ENCODE assay signal across 11 mouse cellular contexts in genomic region chr2:166516818-166517353, GRCm38 (mm10).
A peak's percentile ranks its signal among the peaks of the same experiment; 100 is the strongest.
DNase-seq lines count a peak whose midpoint lies in the region; ATAC-seq lines count a peak whose summit lies in the region.
"Had no signal": no experiment of that assay in that cellular context is flagged by ENCODE, and none has a peak within 500 bp of the region (broad histone marks: within the 10 kb centered on the region; RNA-seq: fewer than 3 reads in every experiment).

No protein-coding gene starts in this region.

- peak overlapping the region; percentile 84 for H3K27ac ChIP-seq in hindbrain, embryonic 10.5 days
- no peak overlapping the region for H3K27ac ChIP-seq in hindbrain, embryonic 11.5 days (ENCODE audit: low read depth, low read length)
- H3K27ac ChIP-seq in forebrain, embryonic 12.5 days, result peak overlapping the region; percentile 69
- H3K27ac ChIP-seq in intestine, embryonic 15.5 days, result peak overlapping the region; percentile 67
- H3K27ac ChIP-seq in neural tube, embryonic 12.5 days, result peak overlapping the region; percentile 77; the same call in 1 of the 2 replicates
- no peak overlapping the region for H3K27ac ChIP-seq in liver, embryonic 12.5 days
- H3K27ac ChIP-seq: layer of hippocampus, adult 2 months had no signal

- no peak overlapping the region for H3K4me2 ChIP-seq in hindbrain, embryonic 11.5 days (replicated peaks; ENCODE audit: low read depth, low read length)
- peak overlapping the region; percentile 38 for H3K4me2 ChIP-seq in forebrain, embryonic 12.5 days
- peak overlapping the region; percentile 36; the same call in 1 of the 2 replicates for H3K4me2 ChIP-seq in intestine, embryonic 15.5 days (replicated peaks)
- H3K4me2 ChIP-seq in neural tube, embryonic 12.5 days (replicated peaks), result peak overlapping the region; percentile 48
- H3K4me2 ChIP-seq in liver, embryonic 12.5 days, result no peak overlapping the region

- peaks cover 74% of the 10 kb centered on the region for H3K27me3 ChIP-seq in hindbrain, embryonic 10.5 days (ENCODE audit: insufficient read depth, poor library complexity, severe bottlenecking)
- peaks cover 6% of the 10 kb centered on the region for H3K27me3 ChIP-seq in hindbrain, embryonic 11.5 days (ENCODE audit: control insufficient read depth, insufficient read depth, low read length)
- H3K27me3 ChIP-seq in forebrain, embryonic 12.5 days, result peaks cover 54% of the 10 kb centered on the region
- H3K27me3 ChIP-seq in intestine, embryonic 15.5 days (replicated peaks), result no peaks in the 10 kb centered on the region
- peaks cover 12% of the 10 kb centered on the region; the same call in 1 of the 2 replicates for H3K27me3 ChIP-seq in neural tube, embryonic 12.5 days (replicated peaks)
- peaks cover 15% of the 10 kb centered on the region; the same call in 1 of the 2 replicates for H3K27me3 ChIP-seq in liver, embryonic 12.5 days (replicated peaks)

- no peak overlapping the region for H3K9ac ChIP-seq in hindbrain, embryonic 11.5 days (ENCODE audit: low read depth, low read length)
- no peak overlapping the region for H3K9ac ChIP-seq in forebrain, embryonic 12.5 days
- H3K9ac ChIP-seq in intestine, embryonic 15.5 days, result no peak overlapping the region
- no peak overlapping the region for H3K9ac ChIP-seq in neural tube, embryonic 12.5 days
- H3K9ac ChIP-seq in liver, embryonic 12.5 days, result no peak overlapping the region

- WGBS in hindbrain, embryonic 10.5 days, result 29% methylated on average over 6 of the region's 6 CpGs
- WGBS in hindbrain, embryonic 11.5 days, result 29% methylated on average over 6 of the region's 6 CpGs
- 11% methylated on average over 6 of the region's 6 CpGs for WGBS in forebrain, embryonic 12.5 days
- 49% methylated on average over 6 of the region's 6 CpGs for WGBS in intestine, embryonic 15.5 days
- 16% methylated on average over 6 of the region's 6 CpGs for WGBS in neural tube, embryonic 12.5 days
- 36% methylated on average over 6 of the region's 6 CpGs for WGBS in liver, embryonic 12.5 days (ENCODE audit: insufficient replicate concordance)

- H3K9me3 ChIP-seq in hindbrain, embryonic 10.5 days, result no peaks in the 10 kb centered on the region
- no peaks in the 10 kb centered on the region for H3K9me3 ChIP-seq in hindbrain, embryonic 11.5 days (ENCODE audit: control insufficient read depth, low read length)
- H3K9me3 ChIP-seq in forebrain, embryonic 12.5 days, result no peaks in the 10 kb centered on the region
- no peaks in the 10 kb centered on the region for H3K9me3 ChIP-seq in intestine, embryonic 15.5 days
- H3K9me3 ChIP-seq in neural tube, embryonic 12.5 days, result no peaks in the 10 kb centered on the region
- H3K9me3 ChIP-seq in liver, embryonic 12.5 days (replicated peaks), result no peaks in the 10 kb centered on the region

- no peak for ATAC-seq in hindbrain, embryonic 11.5 days (ENCODE audit: low FRiP score)
- no peak for ATAC-seq in forebrain, embryonic 12.5 days (ENCODE audit: low FRiP score)
- ATAC-seq in intestine, embryonic 15.5 days, result no peak
- no peak for ATAC-seq in neural tube, embryonic 12.5 days (ENCODE audit: low FRiP score, low read depth)
- no peak for ATAC-seq in liver, embryonic 12.5 days
- ATAC-seq: activated CD4-positive, CD25-positive, alpha-beta regulatory T cell, adult 4 months had no signal

- DNase-seq in hindbrain, embryonic 10.5 days (ENCODE audit: low spot score), result no peak
- DNase-seq in hindbrain, embryonic 11.5 days (ENCODE audit: low spot score), result no peak
- no peak for DNase-seq in urinary bladder, adult 18-20 months (ENCODE audit: low spot score in 2 of 2)
- no peak for DNase-seq in layer of hippocampus, postnatal 14 days (ENCODE audit: low spot score in 2 of 2)

- H3K36me3 ChIP-seq in hindbrain, embryonic 10.5 days, result no peaks in the 10 kb centered on the region
- H3K36me3 ChIP-seq in hindbrain, embryonic 11.5 days (ENCODE audit: control insufficient read depth, insufficient read depth, low read length), result no peaks in the 10 kb centered on the region
- H3K36me3 ChIP-seq in forebrain, embryonic 12.5 days (replicated peaks), result no peaks in the 10 kb centered on the region
- H3K36me3 ChIP-seq in intestine, embryonic 15.5 days, result no peaks in the 10 kb centered on the region
- no peaks in the 10 kb centered on the region for H3K36me3 ChIP-seq in neural tube, embryonic 12.5 days
- H3K36me3 ChIP-seq in liver, embryonic 12.5 days, result no peaks in the 10 kb centered on the region

- H3K4me3 ChIP-seq in hindbrain, embryonic 10.5 days, result peak overlapping the region; percentile 26; the same call in 1 of the 2 replicates
- no peak overlapping the region for H3K4me3 ChIP-seq in hindbrain, embryonic 11.5 days (ENCODE audit: low read depth, low read length)
- no peak overlapping the region for H3K4me3 ChIP-seq in forebrain, embryonic 12.5 days (replicated peaks)
- no peak overlapping the region for H3K4me3 ChIP-seq in intestine, embryonic 15.5 days (replicated peaks)
- no peak overlapping the region for H3K4me3 ChIP-seq in neural tube, embryonic 12.5 days
- H3K4me3 ChIP-seq in liver, embryonic 12.5 days, result no peak overlapping the region
- H3K4me3 ChIP-seq: erythroblast, embryonic 14.5 days; layer of hippocampus, adult 2 months had no signal

- peaks cover 46% of the 10 kb centered on the region for H3K4me1 ChIP-seq in hindbrain, embryonic 10.5 days (replicated peaks)
- no peaks in the 10 kb centered on the region; the same call in 1 of the 2 replicates for H3K4me1 ChIP-seq in hindbrain, embryonic 11.5 days (replicated peaks; ENCODE audit: control insufficient read depth, insufficient read depth, low read length)
- H3K4me1 ChIP-seq in forebrain, embryonic 12.5 days, result peaks cover 22% of the 10 kb centered on the region
- H3K4me1 ChIP-seq in intestine, embryonic 15.5 days (replicated peaks), result peaks cover 8% of the 10 kb centered on the region
- peaks cover 26% of the 10 kb centered on the region for H3K4me1 ChIP-seq in neural tube, embryonic 12.5 days
- no peaks in the 10 kb centered on the region for H3K4me1 ChIP-seq in liver, embryonic 12.5 days

Comparison
In these comparisons a context has a peak if more than half of its experiments do, and no peak if none do; other contexts are left out.
1. H3K27ac ChIP-seq: peak in hindbrain, embryonic 10.5 days (single experiment), forebrain, embryonic 12.5 days (single experiment), intestine, embryonic 15.5 days (single experiment) and neural tube, embryonic 12.5 days (single experiment); none in hindbrain, embryonic 11.5 days (single experiment) and liver, embryonic 12.5 days (single experiment).
2. H3K4me2 ChIP-seq: peak in forebrain, embryonic 12.5 days (single experiment), intestine, embryonic 15.5 days (single experiment) and neural tube, embryonic 12.5 days (single experiment); none in hindbrain, embryonic 11.5 days (single experiment) and liver, embryonic 12.5 days (single experiment).